Mouse (Mus musculus): ENCODE results near the gene Spag16.

- no peak for TF ChIP-seq GATA1 (IDR thresholded peaks at IDR 0.05; ENCODE audit: borderline replicate concordance, low read length)
- no peak for TF ChIP-seq FLI1 (IDR thresholded peaks at IDR 0.05; ENCODE audit: low read length)
Measured at GRCm38 (mm10) chr1:69810161-69810560, 16.6 kb upstream of the Spag16 start.
